Comparison of ENCODE assay signal across 10 mouse cellular contexts in the genomic region with DNA sequence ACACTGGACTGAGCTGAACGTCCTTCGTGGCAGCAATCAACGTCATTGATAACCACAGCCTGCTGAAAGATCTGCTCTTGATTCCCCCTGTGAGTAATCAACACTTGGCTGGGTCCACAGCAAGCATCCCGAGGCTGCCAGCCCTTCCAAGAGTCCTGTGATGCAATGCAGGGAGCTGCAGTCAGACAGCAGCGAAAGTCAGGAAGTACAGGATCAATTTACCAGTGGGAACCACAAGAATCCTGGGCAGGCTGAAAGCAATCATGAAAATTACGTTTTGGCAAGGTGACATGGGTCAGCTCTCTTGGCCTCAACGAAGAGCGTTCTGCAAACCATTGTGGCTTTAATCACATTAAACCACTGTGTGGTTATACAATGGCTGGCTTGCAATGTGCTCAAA.
A peak's percentile ranks its signal among the peaks of the same experiment; 100 is the strongest.
DNase-seq lines count a peak whose midpoint lies in the region; ATAC-seq and TF ChIP-seq lines count a peak whose summit lies in the region.
"Had no signal": no experiment of that assay in that cellular context is flagged by ENCODE, and none has a peak within 500 bp of the region (broad histone marks: within the 10 kb centered on the region; RNA-seq: fewer than 3 reads in every experiment).

No protein-coding gene starts in this region.

- no peaks in the 10 kb centered on the region for H3K27me3 ChIP-seq in embryonic facial prominence, embryonic 12.5 days
- no peaks in the 10 kb centered on the region for H3K27me3 ChIP-seq in heart, embryonic 11.5 days (ENCODE audit: control insufficient read depth, insufficient read depth, low read length)
- no peaks in the 10 kb centered on the region for H3K27me3 ChIP-seq in cerebellum, adult 2 months (ENCODE audit: control insufficient read depth, insufficient read depth, low read length)
- H3K27me3 ChIP-seq: midbrain, embryonic 12.5 days had no signal

- H3K27ac ChIP-seq in embryonic facial prominence, embryonic 12.5 days: peak overlapping the region; percentile 72
- no peak overlapping the region for H3K27ac ChIP-seq in heart, embryonic 11.5 days (ENCODE audit: low read depth, low read length)
- H3K27ac ChIP-seq in cerebellum, adult 2 months (ENCODE audit: insufficient read depth, low read length): no peak overlapping the region
- H3K27ac ChIP-seq: midbrain, embryonic 12.5 days had no signal

- no peak overlapping the region for H3K9ac ChIP-seq in embryonic facial prominence, embryonic 12.5 days
- H3K9ac ChIP-seq in heart, embryonic 11.5 days (ENCODE audit: low read depth, low read length): no peak overlapping the region
- H3K9ac ChIP-seq: midbrain, embryonic 12.5 days had no signal

- no peak overlapping the region for H3K4me3 ChIP-seq in embryonic facial prominence, embryonic 12.5 days
- no peak overlapping the region for H3K4me3 ChIP-seq in heart, embryonic 11.5 days (ENCODE audit: low read depth, low read length)
- no peak overlapping the region for H3K4me3 ChIP-seq in cerebellum, adult 2 months (replicated peaks; ENCODE audit: insufficient read depth, low read depth, low read length)
- H3K4me3 ChIP-seq: midbrain, embryonic 12.5 days had no signal

- H3K36me3 ChIP-seq in embryonic facial prominence, embryonic 12.5 days: no peaks in the 10 kb centered on the region
- no peaks in the 10 kb centered on the region for H3K36me3 ChIP-seq in heart, embryonic 11.5 days (ENCODE audit: control insufficient read depth, insufficient read depth, low read length)
- H3K36me3 ChIP-seq: midbrain, embryonic 12.5 days had no signal

- no peak for TF ChIP-seq CTCF in cerebellum, adult 2 months (IDR thresholded peaks at IDR 0.05; ENCODE audit: borderline replicate concordance, insufficient read depth, low read depth, low read length)

- 19% methylated on average over 8 of the region's 8 CpGs for WGBS in embryonic facial prominence, embryonic 12.5 days
- 26% methylated on average over 8 of the region's 8 CpGs for WGBS in heart, embryonic 11.5 days (ENCODE audit: insufficient replicate concordance)
- WGBS in cerebellum, adult 2 months: 43% methylated on average over 8 of the region's 8 CpGs

- peak; percentile 4 for DNase-seq in ovary, adult 18-20 months (ENCODE audit: low spot score)
- no peak for DNase-seq in ovary, postnatal 10 days (ENCODE audit: low spot score)
- peak; percentile 11 to 40 for DNase-seq in lung, postnatal 4 days
- DNase-seq in cerebellum, adult 2 months: no peak
- no peak for DNase-seq in spleen, postnatal 14 days (ENCODE audit: low spot score in 2 of 2)
- DNase-seq in left cerebral cortex, postnatal 25 days (ENCODE audit: low spot score in 2 of 2): no peak
- DNase-seq: right cerebral cortex, adult 18-20 months had no signal

- H3K4me2 ChIP-seq in embryonic facial prominence, embryonic 12.5 days (replicated peaks): no peak overlapping the region
- H3K4me2 ChIP-seq in heart, embryonic 11.5 days: no peak overlapping the region
- H3K4me2 ChIP-seq: midbrain, embryonic 12.5 days had no signal

- intact Hi-C loops in left cerebral cortex, postnatal 25 days (cut with DNase I): no loop called here

- H3K4me1 ChIP-seq in embryonic facial prominence, embryonic 12.5 days: 0 out of 2 replicates have a peak, but pooled peaks cover 7% of the 10 kb centered on the region
- peaks cover 8% of the 10 kb centered on the region for H3K4me1 ChIP-seq in heart, embryonic 11.5 days (ENCODE audit: control insufficient read depth, insufficient read depth, low read length)
- H3K4me1 ChIP-seq in cerebellum, adult 2 months (ENCODE audit: control insufficient read depth, insufficient read depth, low read length): no peaks in the 10 kb centered on the region
- H3K4me1 ChIP-seq: midbrain, embryonic 12.5 days had no signal

- ATAC-seq in embryonic facial prominence, embryonic 12.5 days (ENCODE audit: insufficient number of reproducible peaks, insufficient read depth, low FRiP score, low TSS enrichment): peak; percentile 84
- ATAC-seq in heart, embryonic 11.5 days (replicated peaks; ENCODE audit: insufficient number of reproducible peaks, low FRiP score, low TSS enrichment): peak; percentile 35; the same call in 1 of the 2 replicates

- TF ChIP-seq POLR2A in cerebellum, adult 2 months (IDR thresholded peaks at IDR 0.05; ENCODE audit: borderline replicate concordance, insufficient read depth, low read length): no peak

- H3K9me3 ChIP-seq in embryonic facial prominence, embryonic 12.5 days: no peaks in the 10 kb centered on the region
- no peaks in the 10 kb centered on the region for H3K9me3 ChIP-seq in heart, embryonic 11.5 days (replicated peaks; ENCODE audit: control insufficient read depth, low read length)
- H3K9me3 ChIP-seq: midbrain, embryonic 12.5 days had no signal

Comparison
In these comparisons a context has a peak if more than half of its experiments do, and no peak if none do; other contexts are left out.
1. DNase-seq: peak in ovary, adult 18-20 months (single experiment) and lung, postnatal 4 days (2 of 2); none in ovary, postnatal 10 days (single experiment), cerebellum, adult 2 months (0 of 2), spleen, postnatal 14 days (0 of 2) and left cerebral cortex, postnatal 25 days (0 of 2).